Mouse (Mus musculus) liver, embryonic 12.5 days (tissue): ENCODE measurements around the gene Rrp1. TPM values are rescaled to one million over a fixed set of nuclear protein-coding genes. Genes with fewer than 3 reads are reported as not detected.
A peak's percentile ranks its signal among the peaks of the same experiment; 100 is the strongest.
"Not testable (repeated sequence)": the region's sequence is repeated elsewhere in the genome, so short reads cannot be mapped to it uniquely, and the experiment has no call there.

ENCODE experiments used
- ATAC-seq: fragments of 200-750 bp; cut with Nextera tagmentation; 2 replicates; pipeline ENCODE4 v1.8.0; 2017; ENCODE audit warnings: moderate number of reproducible peaks, mild to moderate bottlenecking, moderate library complexity
- H3K27ac ChIP-seq: fragments of 300-500 bp; sonication (generic); 2 replicates; pipeline ENCODE4 v1.5.1; 2016; ENCODE audit warnings: mild to moderate bottlenecking
- H3K27me3 ChIP-seq: fragments of 300-500 bp; sonication (generic); replicated peaks from 2 replicates; pipeline ENCODE4 v1.6.1; 2016; ENCODE audit warnings: mild to moderate bottlenecking, moderate library complexity
- H3K36me3 ChIP-seq: fragments of 300-500 bp; sonication (generic); 2 replicates; pipeline ENCODE4 v1.6.1; 2016; ENCODE audit warnings: mild to moderate bottlenecking, moderate library complexity
- H3K4me1 ChIP-seq: fragments of 300-500 bp; sonication (generic); 2 replicates; pipeline ENCODE4 v1.6.1; 2016
- H3K4me2 ChIP-seq: fragments of 300-500 bp; sonication (generic); 2 replicates; pipeline ENCODE4 v1.6.1; 2016; ENCODE audit warnings: mild to moderate bottlenecking, moderate library complexity
- H3K4me3 ChIP-seq: fragments of 300-500 bp; sonication (generic); 2 replicates; pipeline ENCODE4 v1.5.1; 2016; ENCODE audit warnings: mild to moderate bottlenecking, moderate library complexity
- H3K9ac ChIP-seq: fragments of 300-500 bp; sonication (generic); 2 replicates; pipeline ENCODE4 v1.6.1; 2016; ENCODE audit warnings: mild to moderate bottlenecking, moderate library complexity
- H3K9me3 ChIP-seq: fragments of 300-500 bp; sonication (generic); replicated peaks from 2 replicates; pipeline ENCODE4 v1.6.1; 2016; ENCODE audit warnings: mild to moderate bottlenecking, moderate library complexity
- WGBS: fragments of 180-500 bp; shearing (Covaris S2); methylation state at CpG from one replicate; pipeline ENCODE4 v1.1.7; 2016; ENCODE audit not compliant: insufficient replicate concordance; 5-methylcytosine and 5-hydroxymethylcytosine counted together
- polyA plus RNA-seq: library from polyadenylated mRNA; unstranded; fragments of >200 nt; fragmentation: Nextera tagmentation; extraction: Ambion mirVana; gene quantifications from 2 replicates; pipeline ENCODE4 v1.2.1, GENCODE M21; 2016

The Rrp1 gene
- polyA plus RNA-seq, 1 experiment from 2014 or later: 200 TPM

DNA sequence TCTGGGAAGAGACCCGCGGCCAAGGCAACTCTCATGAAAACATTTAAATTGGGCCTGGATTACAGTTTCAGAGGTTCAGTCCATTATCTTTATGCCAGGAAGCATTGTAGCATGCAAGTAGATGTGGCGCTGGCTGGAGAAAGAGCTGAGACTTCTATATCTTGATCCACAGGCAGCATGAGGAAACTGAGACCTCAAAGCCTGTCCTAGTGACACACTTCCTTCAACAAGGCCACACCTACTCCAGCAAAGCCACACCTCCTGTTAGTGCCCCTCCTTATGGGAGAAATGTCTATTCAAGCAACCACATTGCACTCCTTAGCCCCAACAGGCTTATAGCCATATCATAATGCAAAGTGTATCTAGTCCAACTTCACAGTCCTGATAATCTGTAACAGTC is 9.8 kb upstream of the Rrp1 start:
- ATAC-seq: no peak
- Histone ChIP-seq H3K36me3 (peaks cover 8% of the 10 kb centered on the region; the same call in 1 of the 2 replicates), H3K27ac (no peak overlapping the region), H3K9me3 (no peaks in the 10 kb centered on the region), H3K27me3 (no peaks in the 10 kb centered on the region), H3K4me1 (peaks cover 26% of the 10 kb centered on the region), H3K4me2 (no peak overlapping the region), H3K4me3 (no peak overlapping the region), H3K9ac (no peak overlapping the region)
- WGBS: 56% methylated on average over 3 of the region's 3 CpGs

- Histone ChIP-seq H3K4me3 (no peak overlapping the region), H3K4me1 (peaks cover 13% of the 10 kb centered on the region), H3K9me3 (no peaks in the 10 kb centered on the region), H3K9ac (no peak overlapping the region), H3K4me2 (no peak overlapping the region), H3K27ac (no peak overlapping the region), H3K36me3 (no peaks in the 10 kb centered on the region), H3K27me3 (no peaks in the 10 kb centered on the region)
- no peak for ATAC-seq
- 56% methylated on average over 2 of the region's 2 CpGs for WGBS
Observed at GRCm38 (mm10) chr10:78420929-78421328, 8.1 kb upstream of the Rrp1 start.

- Histone ChIP-seq H3K4me1 (0 out of 2 replicates have a peak, but pooled peaks cover 3% of the 10 kb centered on the region), H3K27ac (no peak overlapping the region), H3K27me3 (no peaks in the 10 kb centered on the region), H3K9me3 (no peaks in the 10 kb centered on the region), H3K4me3 (no peak overlapping the region), H3K4me2 (no peak overlapping the region), H3K9ac (no peak overlapping the region), H3K36me3 (no peaks in the 10 kb centered on the region)
- WGBS: 59% methylated on average over 2 of the region's 2 CpGs
- no peak for ATAC-seq
Observed at GRCm38 (mm10) chr10:78418791-78419190, 5.9 kb upstream of the Rrp1 start.

DNA sequence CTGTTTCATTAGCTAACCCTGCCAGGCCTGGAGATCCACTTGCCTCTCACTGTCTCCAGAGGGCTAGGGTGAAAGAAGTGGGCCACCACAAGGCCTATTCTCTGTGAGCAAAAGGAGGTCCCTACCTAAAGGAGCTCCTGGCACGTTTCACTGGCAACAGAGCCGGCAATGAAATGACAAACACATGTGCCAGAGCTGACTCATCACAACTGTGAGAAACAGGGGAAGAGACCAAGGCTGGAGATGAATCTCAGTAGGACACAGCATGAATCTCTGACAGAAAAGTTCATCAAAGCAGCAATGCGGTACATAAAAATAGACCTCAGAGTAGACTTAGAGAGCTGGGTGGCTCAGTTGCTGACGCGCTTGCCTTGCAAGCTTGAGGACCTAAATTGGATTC is 5.0 kb upstream of the Rrp1 start:
- no peaks in the 10 kb centered on the region for H3K9me3 ChIP-seq
- H3K27ac ChIP-seq: no peak overlapping the region
- H3K36me3 ChIP-seq: no peaks in the 10 kb centered on the region
- no peak for ATAC-seq
- 56% methylated on average over 5 of the region's 5 CpGs for WGBS
- 0 out of 2 replicates have a peak, but pooled peaks cover 3% of the 10 kb centered on the region for H3K4me1 ChIP-seq
- H3K9ac ChIP-seq: no peak overlapping the region
- no peak overlapping the region for H3K4me3 ChIP-seq
- no peak overlapping the region for H3K4me2 ChIP-seq
- H3K27me3 ChIP-seq: no peaks in the 10 kb centered on the region

DNA sequence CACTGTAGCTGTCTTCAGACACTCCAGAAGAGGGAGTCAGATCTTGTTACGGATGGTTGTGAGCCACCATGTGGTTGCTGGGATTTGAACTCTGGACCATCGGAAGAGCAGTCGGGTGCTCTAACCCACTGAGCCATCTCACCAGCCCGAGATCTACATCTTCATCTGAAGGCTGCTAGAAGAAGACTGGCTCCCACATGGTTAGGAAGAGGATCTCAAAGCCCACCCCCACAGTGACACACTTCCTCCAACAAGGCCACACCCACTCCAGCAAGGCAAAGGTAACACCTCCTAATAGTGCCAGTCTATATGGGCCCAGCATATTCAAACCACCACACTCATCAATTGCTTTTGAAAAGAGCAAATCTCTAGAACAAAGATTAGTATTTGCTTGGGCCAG is 2.1 kb upstream of the Rrp1 start:
- ATAC-seq, H3K9ac ChIP-seq, H3K4me2 ChIP-seq, H3K27ac ChIP-seq, H3K9me3 ChIP-seq, H3K27me3 ChIP-seq, H3K4me3 ChIP-seq: not testable (repeated sequence)
- Histone ChIP-seq H3K4me1 (peaks cover 15% of the 10 kb centered on the region), H3K36me3 (peaks cover 15% of the 10 kb centered on the region)
- WGBS: 78% methylated on average over 3 of the region's 4 CpGs

DNA sequence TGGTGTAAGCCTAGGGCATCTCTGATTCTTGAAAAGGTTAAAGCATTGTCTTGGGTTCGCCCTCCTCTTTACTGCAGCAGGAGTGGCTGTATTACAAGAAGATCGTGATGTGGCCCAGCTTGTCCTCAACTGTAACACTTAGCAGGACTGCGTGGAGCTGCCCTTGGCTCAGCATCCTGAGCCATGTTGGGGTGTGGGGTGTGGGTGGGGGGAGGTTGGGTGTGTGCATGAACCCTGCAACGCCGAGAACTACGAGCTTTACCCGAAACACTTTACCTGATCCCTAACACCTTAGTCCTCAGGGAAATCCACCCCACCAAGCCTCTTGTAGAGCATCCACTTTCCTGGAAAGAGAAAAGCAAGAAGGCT is 293 bp upstream of the Rrp1 start:
- no peak for ATAC-seq
- Histone ChIP-seq H3K4me2 (peak overlapping the region; percentile 77), H3K4me1 (peaks cover 26% of the 10 kb centered on the region), H3K9me3 (no peaks in the 10 kb centered on the region), H3K9ac (peak overlapping the region; percentile 79; the same call in 1 of the 2 replicates), H3K36me3 (peaks cover 33% of the 10 kb centered on the region), H3K4me3 (peak overlapping the region; percentile 89), H3K27me3 (no peaks in the 10 kb centered on the region), H3K27ac (no peak overlapping the region)
- WGBS: 48% methylated on average over 7 of the region's 7 CpGs

GRCm38 (mm10) chr10:78411851-78412250 is 992 bp downstream of the Rrp1 start:
- Histone ChIP-seq H3K27me3 (no peaks in the 10 kb centered on the region), H3K4me1 (peaks cover 35% of the 10 kb centered on the region), H3K4me3 (peak overlapping the region; percentile 89), H3K9ac (peak overlapping the region; percentile 79), H3K4me2 (peak overlapping the region; percentile 77), H3K9me3 (no peaks in the 10 kb centered on the region), H3K36me3 (peaks cover 45% of the 10 kb centered on the region), H3K27ac (no peak overlapping the region)
- ATAC-seq: no peak
- WGBS: 10% methylated on average over 8 of the region's 8 CpGs

GRCm38 (mm10) chr10:78409035-78409788 is 3.6 kb downstream of the Rrp1 start:
- 92% methylated on average over 9 of the region's 9 CpGs for WGBS
- no peaks in the 10 kb centered on the region for H3K27me3 ChIP-seq
- H3K4me2 ChIP-seq: no peak overlapping the region
- H3K4me3 ChIP-seq: no peak overlapping the region
- no peak overlapping the region for H3K9ac ChIP-seq
- no peak for ATAC-seq
- H3K9me3 ChIP-seq: no peaks in the 10 kb centered on the region
- peaks cover 45% of the 10 kb centered on the region for H3K4me1 ChIP-seq
- H3K36me3 ChIP-seq: peaks cover 70% of the 10 kb centered on the region
- no peak overlapping the region for H3K27ac ChIP-seq

DNA sequence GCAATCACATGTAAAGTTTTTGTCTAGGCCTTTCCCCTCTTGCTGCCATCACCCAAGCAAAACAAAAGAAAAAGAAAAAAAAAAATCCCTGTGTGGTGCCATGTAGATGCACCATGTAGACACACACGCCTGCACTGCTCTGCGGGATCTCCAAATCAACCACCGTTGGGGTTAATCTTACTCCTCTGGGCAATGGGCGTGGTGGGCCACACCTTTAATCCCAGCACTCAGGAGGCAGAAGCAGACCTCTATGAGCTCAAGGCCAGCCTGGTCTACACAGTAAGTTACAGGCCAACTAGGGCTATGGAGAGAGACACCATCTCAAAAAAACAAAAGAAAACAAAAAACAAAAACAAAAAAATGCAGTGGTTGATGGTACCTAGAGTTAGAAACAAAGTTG is 5.7 kb downstream of the Rrp1 start:
- 34% methylated on average over 4 of the region's 4 CpGs for WGBS
- Histone ChIP-seq H3K36me3 (peaks cover 91% of the 10 kb centered on the region), H3K4me1 (peaks cover 45% of the 10 kb centered on the region), H3K27ac (no peak overlapping the region), H3K4me2 (no peak overlapping the region), H3K9me3 (no peaks in the 10 kb centered on the region), H3K9ac (no peak overlapping the region), H3K4me3 (no peak overlapping the region), H3K27me3 (no peaks in the 10 kb centered on the region)
- ATAC-seq: peak; percentile 53; the same call in 1 of the 2 replicates

DNA sequence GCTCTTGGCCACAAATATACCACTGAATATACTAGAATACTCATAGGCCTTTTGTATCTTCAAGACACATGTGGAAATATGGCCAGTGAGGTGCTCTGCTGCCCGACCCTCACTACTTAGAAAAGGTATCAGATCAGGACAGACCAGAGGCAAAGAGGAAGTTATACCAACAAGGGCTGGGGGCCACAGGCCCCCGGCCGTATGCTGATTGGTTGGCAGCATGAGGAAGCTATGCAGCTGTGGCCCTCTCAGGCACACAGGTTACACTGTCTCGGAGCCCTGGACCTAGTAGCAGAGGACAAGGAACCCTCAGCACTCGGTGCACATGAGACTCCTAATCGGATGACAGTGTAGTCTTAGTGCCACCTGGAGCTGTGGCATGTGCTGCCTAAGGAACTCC is 6.7 kb downstream of the Rrp1 start:
- H3K9ac ChIP-seq: no peak overlapping the region
- H3K4me1 ChIP-seq: peaks cover 40% of the 10 kb centered on the region
- no peaks in the 10 kb centered on the region for H3K9me3 ChIP-seq
- no peaks in the 10 kb centered on the region for H3K27me3 ChIP-seq
- H3K4me3 ChIP-seq: no peak overlapping the region
- no peak overlapping the region for H3K27ac ChIP-seq
- H3K4me2 ChIP-seq: no peak overlapping the region
- 0 out of 2 replicates have a peak, but pooled peaks have one; percentile 13 for ATAC-seq
- WGBS: 46% methylated on average over 6 of the region's 6 CpGs
- H3K36me3 ChIP-seq: peaks cover 98% of the 10 kb centered on the region

DNA sequence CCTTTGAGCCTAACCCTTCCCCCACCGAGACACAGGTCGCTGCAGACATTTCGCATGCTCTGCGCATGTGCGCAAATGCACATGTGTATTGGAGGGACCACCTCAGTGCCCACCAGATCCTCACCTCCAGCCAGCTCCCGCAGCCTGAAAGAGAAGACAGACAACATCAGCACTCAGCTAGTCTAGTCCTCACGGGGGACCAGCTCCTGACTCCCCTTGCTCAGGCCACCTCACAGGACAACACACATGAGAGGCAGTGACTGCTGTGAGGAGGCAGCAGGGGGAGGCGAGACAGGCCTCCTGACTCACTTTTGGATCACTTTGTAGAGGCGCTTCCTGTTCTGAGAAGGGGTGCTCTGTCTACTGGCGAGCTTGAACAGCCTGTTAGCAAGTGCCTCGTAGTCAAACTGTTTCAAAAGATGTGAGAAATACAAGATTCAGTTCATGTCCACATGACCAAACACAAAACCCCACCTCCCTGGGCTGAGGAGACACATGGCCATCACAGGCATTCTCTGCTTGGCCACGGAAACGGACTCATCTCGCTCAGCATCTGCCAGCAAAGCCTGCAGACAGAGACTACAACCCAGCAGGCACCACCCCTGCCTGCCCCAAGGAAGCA is 10.4 kb downstream of the Rrp1 start:
- no peak overlapping the region for H3K27ac ChIP-seq
- H3K9me3 ChIP-seq: no peaks in the 10 kb centered on the region
- WGBS: 87% methylated on average over 14 of the region's 14 CpGs
- H3K9ac ChIP-seq: no peak overlapping the region
- no peaks in the 10 kb centered on the region for H3K27me3 ChIP-seq
- ATAC-seq: no peak
- H3K36me3 ChIP-seq: peaks cover 81% of the 10 kb centered on the region
- H3K4me1 ChIP-seq: peaks cover 48% of the 10 kb centered on the region
- H3K4me3 ChIP-seq: no peak overlapping the region
- no peak overlapping the region for H3K4me2 ChIP-seq

DNA sequence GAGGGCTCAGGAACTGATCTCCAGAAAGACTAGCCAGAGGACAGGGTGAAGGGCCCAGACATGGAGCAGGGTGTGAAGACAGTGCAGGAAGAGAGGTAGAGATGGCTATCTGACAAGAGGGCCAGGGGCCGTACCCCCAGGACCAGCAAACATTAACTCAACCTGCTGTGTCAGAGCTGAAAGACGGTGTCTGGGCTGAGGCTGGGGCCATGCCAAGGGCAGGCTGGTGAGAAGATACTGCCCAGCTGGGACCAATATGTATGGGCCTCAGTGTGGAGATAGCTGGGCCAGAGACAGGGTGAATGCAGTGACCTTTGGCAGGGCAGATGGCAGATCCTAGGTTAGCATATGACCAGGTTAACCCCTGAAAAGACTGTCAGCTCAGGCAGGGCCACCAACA is 11.7 kb downstream of the Rrp1 start:
- H3K4me2 ChIP-seq: no peak overlapping the region
- ATAC-seq: no peak
- H3K36me3 ChIP-seq: peaks cover 69% of the 10 kb centered on the region
- H3K27me3 ChIP-seq: 0 out of 2 replicates have a peak, but pooled peaks cover 6% of the 10 kb centered on the region
- H3K4me3 ChIP-seq: no peak overlapping the region
- no peak overlapping the region for H3K27ac ChIP-seq
- no peak overlapping the region for H3K9ac ChIP-seq
- peaks cover 41% of the 10 kb centered on the region for H3K4me1 ChIP-seq
- 62% methylated on average over 2 of the region's 2 CpGs for WGBS
- H3K9me3 ChIP-seq: no peaks in the 10 kb centered on the region
